Mouse (Mus musculus): ENCODE data around the gene Fbxl5.

Gene Fbxl5

GRCm38 (mm10) chr5:43821538-43821937, at the start of gene Fbxl5:
Gene Fbxl5 (minus strand): TSS chr5:43821638.
- DNase-seq (ENCODE audit: low spot score in 2 of 2), result no peak

GRCm38 (mm10) chr5:43868711-43869600, 47.5 kb upstream of the Fbxl5 start:
- peak; percentile 4 to 16 for DNase-seq (ENCODE audit: low spot score in 2 of 2)

GRCm38 (mm10) chr5:43868253-43868652, 46.8 kb upstream of the Fbxl5 start, which contains the start of gene Cd38:
Gene Cd38 (plus strand): TSS chr5:43868553.
- no peak for DNase-seq (ENCODE audit: low spot score in 2 of 2)

- DNase-seq (ENCODE audit: low spot score in 2 of 2), result no peak
Measured at GRCm38 (mm10) chr5:43865316-43865715, 43.9 kb upstream of the Fbxl5 start.

GRCm38 (mm10) chr5:43863642-43864041, 42.2 kb upstream of the Fbxl5 start:
- no peak for DNase-seq (ENCODE audit: low spot score in 2 of 2)

GRCm38 (mm10) chr5:43860670-43861431, 39.4 kb upstream of the Fbxl5 start:
- no peak for DNase-seq (ENCODE audit: low spot score in 2 of 2)

GRCm38 (mm10) chr5:43860096-43860495, 38.7 kb upstream of the Fbxl5 start:
- DNase-seq (ENCODE audit: low spot score in 2 of 2), result no peak

- DNase-seq (ENCODE audit: low spot score in 2 of 2), result no peak
Measured at GRCm38 (mm10) chr5:43859663-43860062, 38.2 kb upstream of the Fbxl5 start.

- no peak for DNase-seq (ENCODE audit: low spot score in 2 of 2)
Measured at GRCm38 (mm10) chr5:43855769-43856168, 34.3 kb upstream of the Fbxl5 start.

- DNase-seq (ENCODE audit: low spot score in 2 of 2), result no peak
Measured at GRCm38 (mm10) chr5:43853868-43854488, 32.5 kb upstream of the Fbxl5 start.

GRCm38 (mm10) chr5:43853096-43853867, 31.8 kb upstream of the Fbxl5 start:
- no peak for DNase-seq (ENCODE audit: low spot score in 2 of 2)

- DNase-seq (ENCODE audit: low spot score in 2 of 2), result no peak
Measured at GRCm38 (mm10) chr5:43848275-43848674, 26.8 kb upstream of the Fbxl5 start.

GRCm38 (mm10) chr5:43847555-43847954, 26.1 kb upstream of the Fbxl5 start:
- DNase-seq (ENCODE audit: low spot score in 2 of 2), result no peak

GRCm38 (mm10) chr5:43846227-43846626, 24.8 kb upstream of the Fbxl5 start:
- no peak for DNase-seq (ENCODE audit: low spot score in 2 of 2)

GRCm38 (mm10) chr5:43845646-43846045, 24.2 kb upstream of the Fbxl5 start:
- no peak for DNase-seq (ENCODE audit: low spot score in 2 of 2)

- DNase-seq (ENCODE audit: low spot score in 2 of 2), result no peak
Measured at GRCm38 (mm10) chr5:43845083-43845482, 23.6 kb upstream of the Fbxl5 start.

GRCm38 (mm10) chr5:43842576-43843155, 21.2 kb upstream of the Fbxl5 start:
- DNase-seq (ENCODE audit: low spot score in 2 of 2), result no peak

GRCm38 (mm10) chr5:43842011-43842285, 20.5 kb upstream of the Fbxl5 start:
- DNase-seq (ENCODE audit: low spot score in 2 of 2), result peak in 1 of 2 experiments; percentile 12

GRCm38 (mm10) chr5:43841144-43842010, 19.9 kb upstream of the Fbxl5 start:
- DNase-seq (ENCODE audit: low spot score in 2 of 2), result peak in 1 of 2 experiments; percentile 25

GRCm38 (mm10) chr5:43837372-43837771, 15.9 kb upstream of the Fbxl5 start:
- no peak for DNase-seq (ENCODE audit: low spot score in 2 of 2)

All from urinary bladder, adult 18-20 months (tissue).